Mouse (Mus musculus) 3T3-L1 (cell line): ENCODE measurements at regions not wholly inside any gene's neighbourhood (a gene's known extent, or its start where the extent isn't known, plus 50 kb on each side); places are given as distances from the start of the nearest gene placed in this dataset.

ENCODE experiments used
- DNase-seq: peaks from one replicate; pipeline ENCODE4 v3.0.0-alpha.2; 2015; ENCODE audit warnings: low read depth, low spot score

GRCm38 (mm10) chr15:35240416-35241212 is 882.9 kb upstream of the 9430069I07Rik start:
- no peak for DNase-seq

GRCm38 (mm10) chr15:35238691-35239090 is 881.0 kb upstream of the 9430069I07Rik start:
- DNase-seq, result no peak

- DNase-seq, result peak; percentile 5
These were observed 876.5 kb upstream of the 9430069I07Rik start for GRCm38 (mm10) chr15:35233968-35234696.

DNA sequence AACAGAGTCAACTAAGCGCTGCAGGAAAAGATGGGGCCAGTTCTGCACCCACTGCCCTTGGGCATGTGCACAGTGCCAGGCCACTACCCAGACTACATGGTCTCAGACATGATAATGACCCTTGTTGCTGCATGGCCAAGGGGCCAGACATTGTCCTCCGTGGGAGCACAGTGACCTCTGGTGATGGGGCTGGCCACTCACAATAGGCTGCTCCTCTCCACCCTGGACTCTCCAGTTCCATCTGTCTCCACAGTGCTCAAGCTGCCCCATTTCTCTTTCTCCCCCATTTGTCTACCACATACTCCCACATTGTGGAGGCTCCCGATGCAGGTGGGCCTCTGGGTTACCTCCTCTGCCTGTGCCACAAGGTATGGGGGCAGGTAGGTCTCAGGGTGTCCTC is 871.9 kb upstream of the 9430069I07Rik start:
- DNase-seq, result no peak
